Mouse (Mus musculus) inflammation-experienced regulatory T-cells (primary cell): ENCODE results near the gene Frs2. TPM values are rescaled to one million over a fixed set of nuclear protein-coding genes. Genes with fewer than 3 reads are reported as not detected.

Experiments
- polyA plus RNA-seq, 2 experiments: library from polyadenylated mRNA; unstranded; fragments of 100-300 nt; shearing (Covaris generic); gene quantifications; one replicate each; pipeline ENCODE4 v1.2.1; 2017

The Frs2 gene
- polyA plus RNA-seq, result 10 to 100 TPM; 18.5 to 23.9 TPM

GRCm38 (mm10) chr10:117148361-117149003 is at the start of gene Frs2:
TSS of gene Frs2 (minus strand) at chr10:117148534.

DNA sequence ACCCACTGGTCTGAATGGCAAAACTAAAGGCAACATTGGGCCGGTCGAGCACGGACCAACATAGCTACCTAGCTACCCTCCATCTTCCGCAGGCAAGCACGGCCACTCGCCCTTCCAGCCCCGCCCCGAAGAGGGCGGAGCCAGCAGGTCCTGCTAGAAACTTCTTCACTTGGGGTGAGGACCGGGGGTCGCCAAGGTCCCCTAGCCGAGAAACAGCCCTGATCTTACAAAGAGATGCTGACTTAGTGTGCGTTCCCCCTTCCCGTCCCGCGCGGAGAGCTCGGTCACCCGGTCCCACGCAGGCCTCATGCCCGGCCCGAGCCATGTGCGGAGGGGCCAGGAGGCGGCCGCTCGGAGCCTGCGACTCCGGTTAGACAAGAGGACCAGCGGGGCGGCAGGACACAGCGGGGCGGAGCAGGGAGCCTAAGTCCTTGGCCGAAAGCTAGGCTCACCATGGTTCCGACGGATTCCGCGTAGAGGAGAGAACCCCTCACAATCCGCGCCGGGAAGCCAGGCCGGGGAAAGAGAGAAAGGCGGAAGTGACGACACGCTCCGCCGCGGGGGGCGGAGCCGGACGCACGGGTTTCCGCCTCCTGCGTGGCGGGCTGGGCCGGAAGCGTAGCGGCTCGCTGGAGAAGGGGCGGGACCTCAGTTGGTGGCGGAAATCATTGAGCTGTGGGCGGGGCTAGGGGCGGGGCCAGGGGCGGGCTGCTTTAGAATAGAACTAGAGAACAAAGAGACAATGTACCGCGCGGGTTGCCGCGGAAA is 84.9 kb downstream of the Frs2 start, which contains the start of gene Cct2:
Cct2 (minus strand) TSS at position 561 of the 768 bp plus-strand sequence.

DNA sequence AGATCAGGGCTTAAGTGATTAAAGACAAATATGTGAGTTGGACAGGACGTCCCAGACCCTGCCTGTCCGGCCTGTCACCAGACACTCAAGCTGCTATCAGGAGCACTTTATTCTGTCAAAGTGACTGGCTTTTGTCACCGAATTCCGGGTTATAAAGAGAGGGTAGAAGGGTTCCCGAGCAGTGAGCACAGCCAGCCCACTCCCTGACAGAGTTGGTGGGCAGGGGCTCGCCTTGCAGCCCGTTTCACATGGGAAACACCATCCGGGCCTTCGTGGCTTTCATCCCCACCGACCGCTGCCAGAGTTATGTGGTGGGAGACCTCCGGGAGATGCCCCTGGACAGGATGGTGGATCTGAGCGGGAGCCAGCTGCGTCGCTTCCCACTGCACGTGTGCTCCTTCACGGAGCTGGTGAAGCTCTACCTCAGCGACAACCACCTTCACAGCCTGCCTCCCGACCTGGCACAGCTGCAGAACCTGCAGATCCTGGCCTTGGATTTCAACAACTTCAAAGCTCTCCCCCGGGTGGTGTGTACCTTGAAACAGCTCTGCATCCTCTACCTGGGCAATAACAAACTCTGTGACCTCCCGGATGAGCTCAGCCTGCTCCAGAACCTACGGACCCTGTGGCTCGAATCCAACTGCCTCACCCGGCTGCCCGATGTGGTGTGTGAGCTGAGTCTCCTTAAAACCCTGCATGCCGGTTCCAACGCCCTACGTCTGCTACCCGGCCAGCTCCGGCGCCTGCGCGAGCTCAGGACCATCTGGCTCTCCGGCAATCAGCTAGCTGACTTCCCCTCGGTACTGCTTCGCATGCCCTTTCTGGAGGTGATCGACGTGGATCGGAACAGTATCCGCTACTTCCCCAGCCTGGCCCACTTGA is 102.9 kb downstream of the Frs2 start, which contains the start of gene Lrrc10:
Lrrc10 (plus strand) TSS at position 167 of the 882 bp plus-strand sequence.

Other genes with a start within 250 kb of the Frs2 start
- 10 to 100 TPM; 51.8 to 79.2 TPM for gene Rab3ip, start 197.8 kb downstream of the Frs2 start, polyA plus RNA-seq
- gene Gm10271, start 175.9 kb downstream of the Frs2 start, polyA plus RNA-seq, result not detected
- not detected for gene Best3, start 162.2 kb downstream of the Frs2 start, polyA plus RNA-seq
- gene Lrrc10, start 103.2 kb downstream of the Frs2 start, polyA plus RNA-seq, result not detected
- gene Cct2, start 84.7 kb downstream of the Frs2 start, polyA plus RNA-seq, result 100 to 1,000 TPM; 170 to 200 TPM
- 10 to 100 TPM; 42.5 to 48.9 TPM for gene Yeats4, start 76.0 kb upstream of the Frs2 start, polyA plus RNA-seq
- gene 9530003J23Rik, start 90.2 kb upstream of the Frs2 start, polyA plus RNA-seq, result 1 to 10 TPM in 1 of 2 experiments, under 1 TPM in 1; 0.45 to 2.4 TPM
- 1 to 10 TPM; 2.3 to 4.6 TPM for gene Lyz2, start 133.8 kb upstream of the Frs2 start, polyA plus RNA-seq
- not detected for gene Lyz1, start 144.3 kb upstream of the Frs2 start, polyA plus RNA-seq
- 100 to 1,000 TPM; 111 to 131 TPM for gene Cpsf6, start 231.5 kb upstream of the Frs2 start, polyA plus RNA-seq